Mouse (Mus musculus) bone marrow, adult 2 months (tissue): ENCODE results near the gene Snx18.

Source experiments
- CTCF ChIP-seq: fragments of 200-500 bp; IDR thresholded peaks from 2 replicates; pipeline ENCODE4 v1.5.1; 2011; ENCODE audit warnings: low read length, control low read depth; ENCODE audit not compliant: control insufficient read depth, insufficient read depth
- POLR2A ChIP-seq: fragments of 200-500 bp; IDR thresholded peaks from 2 replicates; pipeline ENCODE4 v1.6.1; 2011; ENCODE audit warnings: low read depth, mild to moderate bottlenecking, control low read depth, low read length, borderline replicate concordance; ENCODE audit not compliant: control insufficient read depth

DNA sequence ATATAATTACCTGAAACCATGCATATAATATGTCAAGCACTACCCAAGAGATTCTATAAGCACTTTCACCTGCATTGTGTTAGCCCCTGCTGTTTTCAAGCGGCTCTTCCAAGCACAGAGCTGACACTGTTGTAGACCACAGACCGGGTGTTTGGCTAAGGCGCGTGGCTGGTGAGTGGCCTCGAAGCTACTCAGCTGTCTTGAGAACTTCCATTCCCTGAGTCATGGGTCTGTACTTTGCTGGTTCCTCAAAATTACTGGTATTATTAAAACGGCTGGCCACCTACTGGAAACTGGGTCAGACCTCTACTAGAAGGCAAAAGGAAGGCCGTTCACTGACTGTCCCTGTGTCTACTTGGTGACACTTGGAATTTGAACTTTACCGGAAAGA lies 4.5 kb upstream of the Snx18 start:
- TF ChIP-seq POLR2A (no peak), CTCF (no peak)
